Mouse (Mus musculus) G1E (cell line): Measurements from ENCODE around the gene Dmxl2. TPM values are rescaled to one million over a fixed set of nuclear protein-coding genes. Genes with fewer than 3 reads are reported as not detected.

ENCODE experiments used
- ATAC-seq: 2 replicates; pipeline ENCODE4 v1.8.0; 2016; ENCODE audit warnings: mild to moderate bottlenecking; ENCODE audit not compliant: insufficient number of reproducible peaks, poor library complexity, low FRiP score, severe bottlenecking; ENCODE audit errors: extremely low read depth
- DNase-seq: peaks from one replicate; pipeline ENCODE4 v3.0.0; 2012; ENCODE audit warnings: low spot score
- H3K27me3 ChIP-seq: 2 replicates; pipeline ENCODE4 v1.6.1; 2012; ENCODE audit warnings: mild to moderate bottlenecking, low read length, inconsistent platforms; ENCODE audit not compliant: insufficient read depth
- H3K36me3 ChIP-seq: replicated peaks from 2 replicates; pipeline ENCODE3; 2012; ENCODE audit warnings: mild to moderate bottlenecking, inconsistent platforms
- H3K4me1 ChIP-seq: 2 replicates; pipeline ENCODE4 v1.6.1; 2012; ENCODE audit warnings: low read depth, low read length, inconsistent platforms, mixed read lengths; ENCODE audit not compliant: insufficient read depth
- H3K4me3 ChIP-seq: 2 replicates; pipeline ENCODE4 v1.5.1; 2012; ENCODE audit warnings: low read depth, mild to moderate bottlenecking, inconsistent platforms, low read length, moderate library complexity, mixed read lengths
- H3K9me3 ChIP-seq: replicated peaks from 2 replicates; pipeline ENCODE4 v1.6.1; 2012; ENCODE audit warnings: inconsistent platforms
- CTCF ChIP-seq: IDR thresholded peaks from 2 replicates; pipeline ENCODE4 v1.5.1; 2012; ENCODE audit warnings: low read depth, low read length, inconsistent platforms, mixed read lengths
- GATA1 ChIP-seq: IDR thresholded peaks from 2 replicates; pipeline ENCODE4 v1.6.1; 2012; ENCODE audit warnings: borderline replicate concordance, low read length, inconsistent platforms, mixed read lengths
- GATA2 ChIP-seq: IDR thresholded peaks from 2 replicates; pipeline ENCODE4 v1.6.1; 2012; ENCODE audit warnings: low read depth, low read length, inconsistent platforms, borderline replicate concordance
- POLR2AphosphoS5 ChIP-seq: IDR thresholded peaks from 2 replicates; pipeline ENCODE4 v1.6.1; 2012; ENCODE audit warnings: low read depth, low read length, inconsistent platforms; ENCODE audit not compliant: insufficient replicate concordance
- TAL1 ChIP-seq: conservative IDR thresholded peaks from 2 replicates; pipeline ENCODE4 v1.6.1; 2012; ENCODE audit warnings: low read depth, low read length, inconsistent platforms, mixed read lengths
- polyA plus RNA-seq: library from polyadenylated mRNA; stranded (reverse); fragments of >175 nt; gene quantifications from 2 replicates; pipeline ENCODE4 v1.2.3, GENCODE M21; 2012
- total RNA-seq, 2 experiments: library from RNA; stranded (forward) in 1 of 2; stranded (reverse) in 1 of 2; fragments of 200-1000 nt in 1 of 2; fragments of >200 nt in 1 of 2; fragmentation: Nextera tagmentation in 1 of 2; gene quantifications; 2 replicates each; pipeline ENCODE4 v1.2.3; 2014 to 2017

The Dmxl2 gene
- total and polyA plus RNA-seq, 3 experiments: 0.11 TPM; not detected in 2

DNA sequence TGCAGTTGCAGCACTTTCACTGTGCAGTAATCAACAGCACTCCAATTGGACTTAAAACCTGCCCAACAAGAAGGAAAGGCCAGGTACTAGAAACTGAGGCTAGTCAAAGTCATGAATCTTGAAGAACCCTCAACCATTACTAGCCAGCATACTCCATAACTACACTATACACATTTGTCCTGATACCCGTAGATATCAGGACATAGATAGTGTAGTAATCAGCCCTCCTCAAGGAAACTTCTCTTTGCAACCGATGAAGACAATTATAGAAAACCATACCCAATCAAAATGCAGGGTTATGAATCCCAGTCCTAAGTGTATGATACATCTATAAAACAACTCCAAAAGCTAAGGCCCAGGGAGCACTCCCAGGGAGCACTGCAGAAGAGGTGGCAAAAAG is 16.5 kb downstream of the Dmxl2 start:
- Histone ChIP-seq H3K4me1 (no peaks in the 10 kb centered on the region), H3K36me3 (no peaks in the 10 kb centered on the region), H3K4me3 (no peak overlapping the region), H3K27me3 (no peaks in the 10 kb centered on the region; the same call in 1 of the 2 replicates), H3K9me3 (no peaks in the 10 kb centered on the region)
- DNase-seq: no peak
- TF ChIP-seq TAL1 (no peak), GATA1 (no peak), CTCF (no peak), GATA2 (no peak), POLR2AphosphoS5 (no peak)
- ATAC-seq: no peak

- no peak for TF ChIP-seq CTCF
- TF ChIP-seq GATA1: no peak
- TF ChIP-seq TAL1: no peak
- TF ChIP-seq POLR2AphosphoS5: no peak
- TF ChIP-seq GATA2: no peak
- Histone ChIP-seq H3K9me3 (no peaks in the 10 kb centered on the region), H3K4me3 (no peak overlapping the region), H3K36me3 (no peaks in the 10 kb centered on the region), H3K27me3 (no peaks in the 10 kb centered on the region; the same call in 1 of the 2 replicates), H3K4me1 (no peaks in the 10 kb centered on the region)
- ATAC-seq (no peak), DNase-seq (no peak)
Observed at GRCm38 (mm10) chr9:54483215-54483614, 18.2 kb downstream of the Dmxl2 start.

DNA sequence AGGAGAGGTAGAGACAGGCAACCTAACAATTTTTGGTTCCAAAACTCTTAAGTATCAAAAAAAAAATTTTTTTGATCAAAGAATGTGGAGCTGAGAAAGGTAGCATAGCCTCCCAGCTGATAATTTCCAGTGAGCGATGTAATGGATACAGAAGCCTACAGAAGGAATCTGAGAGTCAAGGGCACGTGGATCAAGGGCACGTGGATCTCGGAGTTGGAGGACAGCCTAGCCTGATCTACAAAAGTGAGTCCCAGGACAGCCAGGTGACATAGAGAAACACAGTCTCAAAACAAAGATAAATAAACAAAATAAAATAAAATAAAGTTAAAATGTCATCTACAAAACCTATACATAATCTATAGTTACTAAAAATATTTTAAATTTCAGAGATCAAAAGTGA is 18.7 kb downstream of the Dmxl2 start:
- H3K27me3 ChIP-seq: no peaks in the 10 kb centered on the region; the same call in 1 of the 2 replicates
- TF ChIP-seq GATA1 (no peak), POLR2AphosphoS5 (no peak), GATA2 (no peak), TAL1 (no peak), CTCF (no peak)
- ATAC-seq: no peak
- no peaks in the 10 kb centered on the region for H3K36me3 ChIP-seq
- H3K4me3 ChIP-seq: no peak overlapping the region
- H3K4me1 ChIP-seq: no peaks in the 10 kb centered on the region
- H3K9me3 ChIP-seq: no peaks in the 10 kb centered on the region
- DNase-seq: no peak

DNA sequence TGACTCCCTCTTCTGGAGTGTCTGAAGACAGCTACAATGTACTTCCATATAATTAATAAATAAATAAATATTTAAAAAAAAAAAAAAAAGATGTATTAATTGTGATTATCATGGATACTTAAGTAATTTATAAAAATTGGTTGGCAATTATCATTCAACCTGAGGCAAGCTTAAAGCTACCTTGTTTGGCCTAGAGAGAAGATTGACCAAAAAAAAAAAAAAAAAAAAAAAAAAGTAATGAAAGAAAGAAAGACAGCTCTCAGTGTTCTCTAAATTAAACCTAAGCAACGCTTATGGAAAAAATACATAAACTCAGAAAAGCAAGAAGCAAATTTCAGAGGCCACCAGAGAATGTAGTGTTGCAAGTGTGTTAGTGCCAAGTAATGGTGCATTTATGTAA is 22.4 kb downstream of the Dmxl2 start:
- Histone ChIP-seq H3K4me1 (no peaks in the 10 kb centered on the region), H3K36me3 (no peaks in the 10 kb centered on the region), H3K9me3 (no peaks in the 10 kb centered on the region), H3K27me3 (0 out of 2 replicates have a peak, but pooled peaks cover 6% of the 10 kb centered on the region), H3K4me3 (no peak overlapping the region)
- DNase-seq (no peak), ATAC-seq (no peak)
- TF ChIP-seq POLR2AphosphoS5 (no peak), GATA2 (no peak), GATA1 (no peak), TAL1 (no peak), CTCF (no peak)

DNA sequence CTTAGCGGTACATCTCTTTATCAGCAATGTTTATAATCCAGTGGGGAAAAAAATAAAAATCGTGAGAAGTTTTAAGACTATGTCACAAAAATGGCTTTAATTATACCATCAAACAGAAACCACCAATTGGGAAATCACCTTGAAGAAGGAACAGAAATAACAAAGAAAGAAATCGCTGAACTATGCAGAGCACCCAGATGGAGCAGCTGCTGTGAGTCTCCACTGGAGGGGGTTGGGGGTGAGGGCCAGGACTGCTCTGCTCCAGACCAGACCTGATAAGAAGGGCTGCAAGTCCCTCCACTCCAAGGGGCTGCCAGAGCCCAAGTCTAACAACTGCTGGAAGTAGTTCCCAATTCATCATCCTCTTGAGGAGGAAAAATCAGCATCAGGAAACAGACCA is 23.3 kb downstream of the Dmxl2 start:
- Histone ChIP-seq H3K4me3 (no peak overlapping the region), H3K36me3 (no peaks in the 10 kb centered on the region), H3K4me1 (no peaks in the 10 kb centered on the region), H3K9me3 (no peaks in the 10 kb centered on the region), H3K27me3 (0 out of 2 replicates have a peak, but pooled peaks cover 6% of the 10 kb centered on the region)
- DNase-seq (no peak), ATAC-seq (no peak)
- no peak for TF ChIP-seq CTCF
- no peak for TF ChIP-seq GATA2
- TF ChIP-seq GATA1: no peak
- TF ChIP-seq POLR2AphosphoS5: no peak
- TF ChIP-seq TAL1: no peak

GRCm38 (mm10) chr9:54474546-54474945 is 26.9 kb downstream of the Dmxl2 start:
- Histone ChIP-seq H3K4me3 (no peak overlapping the region), H3K27me3 (0 out of 2 replicates have a peak, but pooled peaks cover 6% of the 10 kb centered on the region), H3K4me1 (no peaks in the 10 kb centered on the region), H3K9me3 (no peaks in the 10 kb centered on the region), H3K36me3 (no peaks in the 10 kb centered on the region)
- no peak for TF ChIP-seq CTCF
- no peak for TF ChIP-seq GATA1
- TF ChIP-seq POLR2AphosphoS5: no peak
- TF ChIP-seq TAL1: no peak
- TF ChIP-seq GATA2: no peak
- no peak for ATAC-seq
- DNase-seq: no peak

GRCm38 (mm10) chr9:54474031-54474430 is 27.4 kb downstream of the Dmxl2 start:
- no peak overlapping the region for H3K4me3 ChIP-seq
- H3K4me1 ChIP-seq: no peaks in the 10 kb centered on the region
- DNase-seq (no peak), ATAC-seq (no peak)
- TF ChIP-seq GATA2: no peak
- no peak for TF ChIP-seq CTCF
- TF ChIP-seq POLR2AphosphoS5: no peak
- TF ChIP-seq TAL1: no peak
- H3K36me3 ChIP-seq: no peaks in the 10 kb centered on the region
- 0 out of 2 replicates have a peak, but pooled peaks cover 6% of the 10 kb centered on the region for H3K27me3 ChIP-seq
- H3K9me3 ChIP-seq: no peaks in the 10 kb centered on the region
